In genomic region chr17:27141971-27142450, GRCm38 (mm10) we compare ENCODE assay signal across 9 mouse cellular contexts. TPM values are rescaled to one million over a fixed set of nuclear protein-coding genes. Genes with fewer than 3 reads are reported as not detected.
DNase-seq lines count a peak whose midpoint lies in the region; ATAC-seq and TF ChIP-seq lines count a peak whose summit lies in the region.
"Had no signal": no experiment of that assay in that cellular context is flagged by ENCODE, and none has a peak within 500 bp of the region (broad histone marks: within the 10 kb centered on the region; RNA-seq: fewer than 3 reads in every experiment).

No protein-coding gene starts in this region.

- H3K27me3 ChIP-seq in lung, embryonic 15.5 days = peaks cover 4% of the 10 kb centered on the region
- H3K27me3 ChIP-seq in embryonic facial prominence, embryonic 13.5 days = no peaks in the 10 kb centered on the region
- peaks cover 3% of the 10 kb centered on the region; the same call in 1 of the 2 replicates for H3K27me3 ChIP-seq in intestine, embryonic 16.5 days (replicated peaks; ENCODE audit: control insufficient read depth, insufficient read depth, low read length)

- H3K4me2 ChIP-seq in lung, embryonic 15.5 days = peak overlapping the region; percentile 26; the same call in 1 of the 2 replicates
- H3K4me2 ChIP-seq in embryonic facial prominence, embryonic 13.5 days = no peak overlapping the region
- peak overlapping the region; percentile 30 for H3K4me2 ChIP-seq in intestine, embryonic 16.5 days (ENCODE audit: low read depth, low read length)

- H3K27ac ChIP-seq in lung, embryonic 15.5 days = no peak overlapping the region
- peak overlapping the region; percentile 41 for H3K27ac ChIP-seq in embryonic facial prominence, embryonic 13.5 days
- H3K27ac ChIP-seq in intestine, embryonic 16.5 days (ENCODE audit: low read length) = 0 out of 2 replicates have a peak overlapping the region, but pooled peaks have one; percentile 28
- peak overlapping the region; percentile 14; the same call in 1 of the 2 replicates for H3K27ac ChIP-seq in olfactory bulb, adult 2 months (ENCODE audit: insufficient read depth, low read depth, low read length)

- no peak for DNase-seq in lung, postnatal 14 days
- DNase-seq in layer of hippocampus, postnatal 10 days (ENCODE audit: low spot score in 2 of 2) = no peak
- no peak for DNase-seq in layer of hippocampus, adult 18-20 months (ENCODE audit: low spot score in 2 of 2)
- no peak for DNase-seq in urinary bladder, postnatal 10 days (ENCODE audit: low spot score)

- no peaks in the 10 kb centered on the region for H3K36me3 ChIP-seq in lung, embryonic 15.5 days
- no peaks in the 10 kb centered on the region for H3K36me3 ChIP-seq in embryonic facial prominence, embryonic 13.5 days
- no peaks in the 10 kb centered on the region for H3K36me3 ChIP-seq in intestine, embryonic 16.5 days (ENCODE audit: control insufficient read depth, insufficient read depth, low read length)

- no peaks in the 10 kb centered on the region for H3K9me3 ChIP-seq in lung, embryonic 15.5 days
- H3K9me3 ChIP-seq in embryonic facial prominence, embryonic 13.5 days = no peaks in the 10 kb centered on the region
- no peaks in the 10 kb centered on the region for H3K9me3 ChIP-seq in intestine, embryonic 16.5 days (ENCODE audit: control insufficient read depth, low read length)

- TF ChIP-seq CTCF in olfactory bulb, adult 2 months (IDR thresholded peaks at IDR 0.05; ENCODE audit: insufficient read depth, low read depth, low read length) = no peak

- no peak overlapping the region for H3K9ac ChIP-seq in lung, embryonic 15.5 days
- H3K9ac ChIP-seq in embryonic facial prominence, embryonic 13.5 days = no peak overlapping the region
- H3K9ac ChIP-seq in intestine, embryonic 16.5 days (ENCODE audit: low read depth, low read length) = 0 out of 2 replicates have a peak overlapping the region, but pooled peaks have one; percentile 24

- H3K4me1 ChIP-seq in lung, embryonic 15.5 days = 0 out of 2 replicates have a peak, but pooled peaks cover 9% of the 10 kb centered on the region
- peaks cover 51% of the 10 kb centered on the region for H3K4me1 ChIP-seq in embryonic facial prominence, embryonic 13.5 days
- peaks cover 16% of the 10 kb centered on the region for H3K4me1 ChIP-seq in intestine, embryonic 16.5 days (ENCODE audit: control insufficient read depth, insufficient read depth, low read length)
- peaks cover 55% of the 10 kb centered on the region for H3K4me1 ChIP-seq in olfactory bulb, adult 2 months (ENCODE audit: control insufficient read depth, insufficient read depth, low read length)

- WGBS in lung, embryonic 15.5 days = 33% methylated on average over 10 of the region's 10 CpGs
- 35% methylated on average over 10 of the region's 10 CpGs for WGBS in embryonic facial prominence, embryonic 13.5 days
- 25% methylated on average over 10 of the region's 10 CpGs for WGBS in intestine, embryonic 16.5 days
- 31% methylated on average over 10 of the region's 10 CpGs for WGBS in olfactory bulb, adult 2 months

- no peak overlapping the region for H3K4me3 ChIP-seq in lung, embryonic 15.5 days
- H3K4me3 ChIP-seq in embryonic facial prominence, embryonic 13.5 days = no peak overlapping the region
- H3K4me3 ChIP-seq in intestine, embryonic 16.5 days (ENCODE audit: low read length) = no peak overlapping the region
- no peak overlapping the region for H3K4me3 ChIP-seq in olfactory bulb, adult 2 months (ENCODE audit: insufficient read depth, low read depth, low read length)

- 0 out of 2 replicates have a peak, but pooled peaks have one; percentile 29 for ATAC-seq in lung, embryonic 15.5 days (ENCODE audit: borderline replicate concordance, extremely low read depth, low FRiP score, low TSS enrichment)
- ATAC-seq in embryonic facial prominence, embryonic 13.5 days (ENCODE audit: insufficient number of reproducible peaks, insufficient read depth, low FRiP score, low TSS enrichment, low read depth) = no peak
- peak; percentile 64; the same call in 1 of the 2 replicates for ATAC-seq in intestine, embryonic 16.5 days

- no peak for TF ChIP-seq POLR2A in olfactory bulb, adult 2 months (IDR thresholded peaks at IDR 0.05; ENCODE audit: insufficient read depth, low read depth, low read length)

RNA-seq across cellular contexts. Expression of gene Uqcc2, which starts 8.3 kb away (rescaled TPM):
- 257 and 276 TPM in 2 replicates for polyA plus RNA-seq in lung, embryonic 15.5 days (2015; fragmentation: Nextera tagmentation; extraction: Ambion mirVana)
- polyA plus RNA-seq in embryonic facial prominence, embryonic 13.5 days (2015; fragmentation: Nextera tagmentation; extraction: Ambion mirVana) = 328 and 350 TPM in 2 replicates
- polyA plus RNA-seq in intestine, embryonic 16.5 days (2015; fragmentation: Nextera tagmentation; extraction: Ambion mirVana) = 238 and 255 TPM in 2 replicates
- polyA plus RNA-seq in olfactory bulb, adult 2 months (2012; ENCODE audit: insufficient read depth, insufficient read length, low replicate concordance, missing spikeins) = not detected in 2 replicates
- 100 to 1,000 TPM; 152 to 168 TPM for total RNA-seq in layer of hippocampus, postnatal 10 days (2021)
- 100 to 1,000 TPM; 215 to 217 TPM for total RNA-seq in layer of hippocampus, adult 18-20 months (2021)

RNA-seq across cellular contexts. Expression of gene Ip6k3, which starts 25.6 kb away (rescaled TPM):
- 0.07 and 0.11 TPM in 2 replicates for polyA plus RNA-seq in lung, embryonic 15.5 days (2015; fragmentation: Nextera tagmentation; extraction: Ambion mirVana)
- polyA plus RNA-seq in embryonic facial prominence, embryonic 13.5 days (2015; fragmentation: Nextera tagmentation; extraction: Ambion mirVana) = 0.40 and 0.42 TPM in 2 replicates
- 0.09 and 0.11 TPM in 2 replicates for polyA plus RNA-seq in intestine, embryonic 16.5 days (2015; fragmentation: Nextera tagmentation; extraction: Ambion mirVana)
- not detected in 2 replicates for polyA plus RNA-seq in olfactory bulb, adult 2 months (2012; ENCODE audit: insufficient read depth, insufficient read length, low replicate concordance, missing spikeins)
- not detected for total RNA-seq in layer of hippocampus, postnatal 10 days (2021)
- total RNA-seq in layer of hippocampus, adult 18-20 months (2021) = under 1 TPM; 0.46 to 0.64 TPM
- total RNA-seq: liver, adult 2 months had no signal
- polyA plus RNA-seq: liver, adult 2 months had no signal
